Comparison of ENCODE assay signal across 36 mouse cellular contexts in the genomic region with DNA sequence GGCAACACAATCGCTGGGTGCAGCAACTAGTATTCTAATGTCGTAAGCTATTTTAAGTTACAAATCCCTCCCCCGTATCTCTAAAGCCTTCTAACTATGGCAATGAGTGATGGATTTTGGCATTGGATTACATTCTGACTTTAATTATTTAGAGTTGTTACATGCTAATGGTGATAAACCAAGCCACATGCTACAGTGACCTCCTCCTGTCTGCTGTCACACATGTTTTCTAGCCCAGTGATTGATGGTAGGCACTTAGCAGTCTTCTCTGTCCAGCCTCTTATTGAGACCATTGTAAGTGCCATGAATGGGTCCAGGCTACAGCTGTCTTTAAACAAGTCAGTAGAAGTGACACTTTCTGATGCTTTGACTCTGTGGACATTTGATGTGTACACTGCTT.
DNase-seq lines count a peak whose midpoint lies in the region; ATAC-seq and TF ChIP-seq lines count a peak whose summit lies in the region.
"Had no signal": no experiment of that assay in that cellular context is flagged by ENCODE, and none has a peak within 500 bp of the region (broad histone marks: within the 10 kb centered on the region; RNA-seq: fewer than 3 reads in every experiment).

No protein-coding gene starts in this region.

- DNase-seq in embryo, embryonic 10 days (ENCODE audit: low spot score), result peak; percentile 39
- no peak for DNase-seq in embryo, embryonic 9.5 days (ENCODE audit: extremely low spot score)
- no peak for DNase-seq in kidney, postnatal 25 days
- peak; percentile 35 for DNase-seq in embryo, embryonic 10.5 days (ENCODE audit: low spot score)
- DNase-seq in stomach, postnatal 0 days (ENCODE audit: low spot score), result no peak
- DNase-seq in frontal cortex, postnatal 36 days (ENCODE audit: low spot score in 2 of 2), result no peak
- DNase-seq: adrenal gland, adult 2 months; adrenal gland, postnatal 36 days; cerebellum, adult 18-20 months; cerebellum, postnatal 14 days; heart, adult 2 months; heart, postnatal 10 days; kidney, adult 9 months; layer of hippocampus, adult 9-11 months; liver, embryonic 13.5 days; lung, adult 18-20 months; lung, postnatal 4 days; right cerebral cortex, postnatal 25 days; spleen, adult 18-20 months; thymus, adult 2 months; thymus, postnatal 36 days had no signal

- no peaks in the 10 kb centered on the region for H3K9me3 ChIP-seq in kidney, embryonic 15.5 days (replicated peaks)
- H3K9me3 ChIP-seq in neural tube, embryonic 14.5 days (ENCODE audit: control insufficient read depth, low read length), result no peaks in the 10 kb centered on the region
- H3K9me3 ChIP-seq in stomach, postnatal 0 days (ENCODE audit: control insufficient read depth, low read length), result no peaks in the 10 kb centered on the region
- H3K9me3 ChIP-seq: embryonic facial prominence, embryonic 13.5 days; forebrain, embryonic 10.5 days; heart, embryonic 13.5 days; hindbrain, embryonic 15.5 days; intestine, embryonic 15.5 days; limb, embryonic 10.5 days; limb, embryonic 15.5 days; liver, embryonic 13.5 days; midbrain, embryonic 13.5 days had no signal

- WGBS in kidney, embryonic 15.5 days, result 32% methylated on average over 3 of the region's 3 CpGs
- WGBS in neural tube, embryonic 14.5 days, result 41% methylated on average over 3 of the region's 3 CpGs
- WGBS in stomach, postnatal 0 days, result 22% methylated on average over 3 of the region's 3 CpGs

- H3K4me1 ChIP-seq in kidney, embryonic 15.5 days, result 0 out of 2 replicates have a peak, but pooled peaks cover 5% of the 10 kb centered on the region
- H3K4me1 ChIP-seq in neural tube, embryonic 14.5 days (ENCODE audit: control insufficient read depth, insufficient read depth, low read length), result no peaks in the 10 kb centered on the region
- H3K4me1 ChIP-seq in stomach, postnatal 0 days (replicated peaks; ENCODE audit: control insufficient read depth, insufficient read depth), result no peaks in the 10 kb centered on the region
- H3K4me1 ChIP-seq: embryonic facial prominence, embryonic 13.5 days; forebrain, embryonic 10.5 days; heart, embryonic 13.5 days; hindbrain, embryonic 15.5 days; intestine, embryonic 15.5 days; limb, embryonic 10.5 days; limb, embryonic 15.5 days; liver, embryonic 13.5 days; megakaryocyte, embryonic 14.5 days; midbrain, embryonic 13.5 days had no signal

- no peak overlapping the region for H3K9ac ChIP-seq in kidney, embryonic 15.5 days
- H3K9ac ChIP-seq in neural tube, embryonic 14.5 days (replicated peaks; ENCODE audit: low read depth, low read length), result no peak overlapping the region
- no peak overlapping the region for H3K9ac ChIP-seq in stomach, postnatal 0 days (ENCODE audit: low read length)
- H3K9ac ChIP-seq: embryonic facial prominence, embryonic 13.5 days; heart, embryonic 13.5 days; hindbrain, embryonic 15.5 days; intestine, embryonic 15.5 days; limb, embryonic 15.5 days; liver, embryonic 13.5 days; midbrain, embryonic 13.5 days had no signal

- peak; percentile 62 for ATAC-seq in kidney, embryonic 15.5 days (replicated peaks; ENCODE audit: low FRiP score)
- ATAC-seq in neural tube, embryonic 14.5 days (ENCODE audit: low read depth), result peak; percentile 49; the same call in 1 of the 2 replicates
- ATAC-seq in stomach, postnatal 0 days (ENCODE audit: low FRiP score, low TSS enrichment), result no peak
- ATAC-seq: activated CD4-positive, CD25-positive, alpha-beta regulatory T cell, adult 4 months; forebrain, embryonic 16.5 days; intestine, embryonic 15.5 days; lung, postnatal 0 days; midbrain, embryonic 13.5 days had no signal

- no peak overlapping the region for H3K27ac ChIP-seq in kidney, embryonic 15.5 days
- H3K27ac ChIP-seq in neural tube, embryonic 14.5 days (ENCODE audit: low read depth, low read length), result no peak overlapping the region
- H3K27ac ChIP-seq in stomach, postnatal 0 days (replicated peaks), result no peak overlapping the region
- H3K27ac ChIP-seq: embryonic facial prominence, embryonic 13.5 days; forebrain, embryonic 10.5 days; heart, adult 2 months; heart, embryonic 13.5 days; hindbrain, embryonic 15.5 days; intestine, embryonic 15.5 days; limb, embryonic 10.5 days; limb, embryonic 15.5 days; liver, embryonic 13.5 days; midbrain, embryonic 13.5 days had no signal

- no peak overlapping the region for H3K4me2 ChIP-seq in kidney, embryonic 15.5 days
- no peak overlapping the region for H3K4me2 ChIP-seq in neural tube, embryonic 14.5 days (ENCODE audit: low read depth, low read length)
- H3K4me2 ChIP-seq in stomach, postnatal 0 days (replicated peaks; ENCODE audit: low read depth), result no peak overlapping the region
- H3K4me2 ChIP-seq: embryonic facial prominence, embryonic 13.5 days; heart, embryonic 13.5 days; hindbrain, embryonic 15.5 days; intestine, embryonic 15.5 days; limb, embryonic 15.5 days; liver, embryonic 13.5 days; midbrain, embryonic 13.5 days had no signal

- TF ChIP-seq CTCF in stomach, postnatal 0 days (IDR thresholded peaks at IDR 0.05; ENCODE audit: low read depth), result no peak

- no peak overlapping the region for H3K4me3 ChIP-seq in kidney, embryonic 15.5 days (replicated peaks)
- no peak overlapping the region for H3K4me3 ChIP-seq in neural tube, embryonic 14.5 days (ENCODE audit: low read depth, low read length)
- H3K4me3 ChIP-seq in stomach, postnatal 0 days (ENCODE audit: low read depth, low read length), result no peak overlapping the region
- H3K4me3 ChIP-seq: embryonic facial prominence, embryonic 13.5 days; forebrain, embryonic 10.5 days; heart, adult 2 months; heart, embryonic 13.5 days; hindbrain, embryonic 15.5 days; intestine, embryonic 15.5 days; limb, embryonic 10.5 days; limb, embryonic 15.5 days; liver, embryonic 13.5 days; megakaryocyte, embryonic 14.5 days; midbrain, embryonic 13.5 days had no signal

- no peaks in the 10 kb centered on the region for H3K36me3 ChIP-seq in kidney, embryonic 15.5 days
- no peaks in the 10 kb centered on the region for H3K36me3 ChIP-seq in neural tube, embryonic 14.5 days (ENCODE audit: control insufficient read depth, insufficient read depth, low read length)
- H3K36me3 ChIP-seq in stomach, postnatal 0 days (ENCODE audit: control insufficient read depth, insufficient read depth, low read length), result no peaks in the 10 kb centered on the region
- H3K36me3 ChIP-seq: embryonic facial prominence, embryonic 13.5 days; forebrain, embryonic 10.5 days; heart, embryonic 13.5 days; hindbrain, embryonic 15.5 days; intestine, embryonic 15.5 days; limb, embryonic 10.5 days; limb, embryonic 15.5 days; liver, embryonic 13.5 days; midbrain, embryonic 13.5 days had no signal

- H3K27me3 ChIP-seq in kidney, embryonic 15.5 days, result no peaks in the 10 kb centered on the region
- no peaks in the 10 kb centered on the region for H3K27me3 ChIP-seq in neural tube, embryonic 14.5 days (ENCODE audit: control insufficient read depth, insufficient read depth, low read length)
- no peaks in the 10 kb centered on the region for H3K27me3 ChIP-seq in stomach, postnatal 0 days (ENCODE audit: control insufficient read depth, insufficient read depth, low read length)
- H3K27me3 ChIP-seq: CH12.LX; embryonic facial prominence, embryonic 13.5 days; heart, embryonic 13.5 days; hindbrain, embryonic 15.5 days; intestine, embryonic 15.5 days; limb, embryonic 15.5 days; liver, embryonic 13.5 days; megakaryocyte, embryonic 14.5 days; midbrain, embryonic 13.5 days had no signal

- TF ChIP-seq EP300 in stomach, postnatal 0 days (optimal IDR thresholded peaks at IDR 0.05), result no peak

Comparison
In these comparisons a context has a peak if more than half of its experiments do, and no peak if none do; other contexts are left out.
1. DNase-seq: peak in embryo, embryonic 10 days (single experiment) and embryo, embryonic 10.5 days (single experiment); none in embryo, embryonic 9.5 days (single experiment), kidney, postnatal 25 days (0 of 2), stomach, postnatal 0 days (single experiment) and frontal cortex, postnatal 36 days (0 of 2).